Mouse (Mus musculus) c-Kit-negative CD71-positive TER-119-positive erythroid progenitor cells, embryonic 14.5 days (primary cell): Measurements from ENCODE around the gene Ptges3l.
"Not testable (repeated sequence)": the region's sequence is repeated elsewhere in the genome, so short reads cannot be mapped to it uniquely, and the experiment has no call there.

ENCODE experiments used
- DNase-seq: peaks from one replicate; pipeline ENCODE4 v3.0.0-alpha.2; 2013; ENCODE audit warnings: low read depth, low spot score

Gene Ptges3l

DNA sequence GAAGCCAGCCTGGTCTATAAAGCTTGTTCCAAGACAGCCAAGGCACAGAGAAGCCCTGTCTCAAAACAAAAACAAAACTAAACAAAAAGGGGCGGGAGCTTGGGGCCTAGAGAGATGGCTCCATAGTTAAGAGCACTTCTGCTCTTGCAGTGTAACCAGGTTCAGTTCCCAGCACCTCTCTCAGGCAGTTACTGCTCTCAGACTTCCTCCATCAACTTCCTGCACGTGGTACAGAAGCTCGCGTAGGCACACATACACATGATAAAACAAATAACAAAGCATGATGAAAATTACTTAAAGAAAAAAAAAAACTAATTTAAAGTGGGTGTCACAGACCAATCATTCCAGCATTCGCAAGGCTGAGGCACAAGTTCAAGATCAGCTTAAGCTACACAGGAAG lies 5.0 kb downstream of the Ptges3l start:
- no peak for DNase-seq

DNA sequence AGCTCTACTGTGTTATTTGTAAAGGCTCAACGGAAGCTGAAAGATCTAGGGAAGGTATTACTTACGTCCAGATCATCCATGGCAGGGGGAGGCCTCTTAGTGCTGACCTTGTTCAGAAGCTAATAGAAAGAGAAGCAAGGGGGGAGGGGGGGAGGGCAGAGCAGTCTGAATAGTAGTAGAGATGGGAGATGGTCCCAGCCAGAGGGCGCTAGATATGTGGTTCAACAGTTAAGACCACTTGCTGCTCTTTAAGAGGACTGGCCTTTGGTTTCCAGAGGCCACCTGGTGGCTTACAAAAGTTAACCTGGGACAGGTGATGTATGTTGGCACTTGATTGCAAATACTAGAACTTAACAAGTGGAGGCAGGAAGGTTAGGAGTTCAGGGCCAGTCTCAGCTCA lies 5.5 kb downstream of the Ptges3l start:
- no peak for DNase-seq

DNA sequence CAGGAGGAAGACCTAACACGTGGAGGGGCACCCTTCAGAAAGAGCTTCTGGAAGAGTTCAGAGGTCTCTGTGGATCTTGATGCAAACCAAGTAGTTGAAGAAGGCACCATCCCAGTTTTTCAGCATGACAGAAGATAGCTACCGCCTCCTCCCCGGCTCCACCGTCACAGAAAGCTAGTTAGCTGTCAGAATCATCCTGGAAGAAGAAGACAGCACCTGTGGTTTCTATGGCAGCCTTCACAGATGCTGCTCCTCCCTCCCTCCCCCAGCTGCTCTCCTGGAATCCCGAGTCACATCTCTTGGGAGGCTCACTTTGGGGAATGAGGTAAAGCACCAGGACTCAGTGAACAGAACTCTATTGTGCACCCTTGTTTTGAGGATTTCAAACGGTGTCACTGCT lies 6.1 kb downstream of the Ptges3l start:
- no peak for DNase-seq

DNA sequence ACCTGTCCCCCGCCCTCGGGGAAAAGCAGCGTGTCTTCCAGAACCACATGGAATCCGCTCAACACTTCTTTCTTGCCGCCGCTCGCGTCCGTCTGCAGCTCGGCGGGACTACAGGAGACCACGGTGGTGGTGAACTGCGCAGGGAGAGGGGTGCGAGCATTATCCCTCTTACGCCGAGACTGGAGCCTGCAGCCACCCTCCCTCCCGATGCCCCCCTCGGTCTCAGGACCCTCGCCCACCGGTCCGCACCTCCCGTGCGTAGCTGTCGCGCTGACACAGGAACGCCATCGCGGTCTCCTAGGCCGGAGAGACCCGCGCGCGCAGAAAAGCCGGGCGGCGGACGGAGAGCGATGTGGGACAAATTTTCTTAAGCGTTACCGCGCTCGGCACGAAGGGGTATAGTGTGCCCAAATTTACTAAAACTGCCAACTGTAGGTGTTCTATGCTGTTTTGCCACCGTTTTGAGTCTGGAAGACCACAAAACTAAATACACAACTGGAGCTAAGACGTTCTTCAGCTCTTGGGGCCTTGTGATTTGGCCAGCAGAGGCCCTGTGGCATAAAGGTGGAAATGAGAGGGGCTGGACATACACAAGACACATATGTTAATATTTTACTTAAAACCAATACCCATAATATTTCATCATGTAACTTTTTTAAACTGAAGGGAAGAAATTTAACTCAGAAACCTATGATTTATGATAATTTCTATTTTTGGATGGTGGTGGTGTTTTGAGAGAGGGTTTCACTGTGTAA lies 7.9 kb downstream of the Ptges3l start, which contains the start of gene Aarsd1:
TSS of gene Aarsd1 (minus strand) at position 515 of the 755 bp plus-strand sequence.
- peak; percentile 73 for DNase-seq

DNA sequence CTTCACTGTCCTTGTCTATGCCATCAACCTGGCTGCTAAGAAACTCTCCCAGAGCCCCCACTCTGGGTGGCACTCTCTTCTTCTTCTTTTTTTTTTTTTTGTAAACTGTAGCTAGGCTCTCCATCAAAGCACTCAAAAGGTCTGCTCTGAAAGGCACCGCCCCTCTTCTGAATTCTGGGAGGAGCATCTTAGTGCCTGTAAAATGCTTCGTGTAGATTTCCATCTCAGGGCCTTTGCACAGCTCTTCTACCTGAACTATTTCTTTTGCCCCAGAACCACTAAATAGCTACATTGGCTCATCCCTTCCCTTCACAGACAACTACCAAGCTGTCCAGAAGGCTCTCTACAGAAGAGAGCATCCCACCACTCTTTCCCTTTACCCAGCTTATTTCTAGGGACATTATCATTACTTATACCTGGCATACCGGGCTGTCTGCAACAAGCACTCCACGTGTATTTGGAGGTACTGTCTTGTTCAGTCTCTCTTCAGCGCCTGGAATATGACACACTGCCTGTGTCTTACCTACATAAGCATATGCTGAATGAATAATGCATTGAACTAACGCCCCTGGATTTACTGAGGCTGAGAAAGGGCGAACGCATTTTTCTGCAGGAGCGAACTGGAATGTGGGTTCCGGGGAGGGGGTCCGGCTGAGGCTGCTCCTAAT lies 8.6 kb downstream of the Ptges3l start:
- peak; percentile 50 for DNase-seq

DNA sequence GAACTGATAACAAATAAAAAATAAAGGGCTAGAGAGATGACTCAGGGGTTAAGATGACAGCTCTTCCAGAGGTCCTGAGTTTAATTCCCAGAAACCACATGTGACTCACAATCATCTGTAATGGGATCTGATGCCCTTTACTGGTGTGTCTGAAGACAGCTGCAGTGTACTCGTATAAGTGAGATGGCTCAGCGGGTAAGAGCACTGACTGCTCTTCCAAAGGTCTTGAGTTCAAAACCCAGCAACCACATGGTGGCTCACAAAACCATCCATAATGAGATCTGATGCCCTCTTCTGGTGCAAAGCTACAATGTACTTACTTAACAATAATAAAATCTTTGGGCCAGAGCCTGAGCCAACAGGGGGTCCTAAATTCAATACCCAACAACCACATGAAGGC lies 9.8 kb downstream of the Ptges3l start:
- no peak for DNase-seq

DNA sequence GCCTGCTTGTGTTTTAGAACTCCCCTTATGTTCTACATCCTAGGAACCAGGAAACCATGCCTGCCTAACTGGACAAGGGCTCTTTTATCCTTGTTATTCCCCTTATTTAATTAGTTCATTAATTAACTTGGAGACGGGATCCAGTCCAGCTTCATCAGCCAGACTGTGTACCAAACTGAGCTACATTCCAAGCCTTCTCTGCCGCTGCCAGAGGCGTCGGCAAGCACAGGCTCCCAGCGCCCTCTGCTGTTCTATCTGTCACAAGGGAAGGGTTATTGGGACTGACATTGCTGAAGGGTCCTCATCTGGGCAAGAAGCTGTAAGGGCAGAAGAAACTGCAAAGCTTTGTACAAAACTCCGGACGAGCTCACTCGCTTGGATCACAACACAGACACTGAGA lies 30.0 kb downstream of the Ptges3l start:
- DNase-seq, result peak; percentile 29

DNA sequence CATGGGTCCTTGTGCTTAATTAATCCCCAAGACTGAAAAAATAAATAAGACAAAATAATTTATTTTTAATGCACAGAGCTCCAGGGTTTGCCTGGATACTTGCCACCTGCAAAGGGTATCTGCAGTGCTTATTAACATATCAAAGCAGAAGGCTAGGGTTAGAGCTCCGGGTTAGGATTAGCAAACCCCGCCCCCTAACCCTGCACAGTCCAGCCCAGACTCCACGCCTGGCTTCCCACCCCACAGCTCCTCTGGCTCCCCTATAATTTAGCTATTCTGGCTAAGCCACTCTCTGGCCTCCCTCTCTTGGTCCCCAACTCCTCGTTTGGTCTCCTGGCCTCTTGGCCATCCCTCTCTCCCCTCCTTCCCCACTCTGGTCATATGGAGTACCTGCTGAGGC lies 43.3 kb downstream of the Ptges3l start:
- DNase-seq, result no peak

DNA sequence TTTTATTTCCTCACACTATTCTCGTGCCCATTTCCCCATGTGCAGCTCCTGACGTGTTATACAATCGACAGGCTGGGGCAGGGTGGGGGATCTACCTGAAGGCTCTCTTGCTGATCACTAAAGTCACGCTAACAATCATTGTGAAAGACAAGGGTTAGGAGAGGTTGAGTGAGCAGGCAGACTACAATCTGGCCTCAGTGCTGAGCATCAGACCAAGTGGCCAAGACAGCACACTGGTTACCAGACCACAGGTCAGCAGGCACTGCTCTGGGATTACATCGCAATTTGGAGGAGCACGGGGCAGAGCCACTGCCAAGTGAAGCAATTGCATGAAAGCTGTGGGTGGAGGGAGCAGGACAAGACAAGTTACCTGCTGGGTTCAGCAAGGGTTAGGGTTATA lies 46.2 kb downstream of the Ptges3l start:
- DNase-seq, result no peak

DNA sequence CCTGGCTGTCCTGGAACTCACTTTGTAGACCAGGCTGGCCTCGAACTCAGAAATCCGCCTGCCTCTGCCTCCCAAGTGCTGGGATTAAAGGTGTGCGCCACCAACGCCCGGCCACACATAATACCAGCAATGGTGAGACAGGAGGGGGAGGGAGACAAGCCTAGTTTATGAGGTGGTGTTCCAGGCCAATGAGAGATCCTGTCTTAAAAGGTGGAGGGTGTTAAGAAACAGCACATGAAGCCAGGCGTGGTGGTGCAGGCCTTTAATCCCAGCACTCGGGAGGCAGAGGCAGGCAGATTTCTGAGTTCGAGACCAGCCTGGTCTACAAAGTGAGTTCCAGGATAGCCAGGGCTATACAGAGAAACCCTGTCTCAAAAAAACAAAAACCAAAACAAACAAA lies 46.9 kb downstream of the Ptges3l start:
- DNase-seq, result not testable (repeated sequence)

DNA sequence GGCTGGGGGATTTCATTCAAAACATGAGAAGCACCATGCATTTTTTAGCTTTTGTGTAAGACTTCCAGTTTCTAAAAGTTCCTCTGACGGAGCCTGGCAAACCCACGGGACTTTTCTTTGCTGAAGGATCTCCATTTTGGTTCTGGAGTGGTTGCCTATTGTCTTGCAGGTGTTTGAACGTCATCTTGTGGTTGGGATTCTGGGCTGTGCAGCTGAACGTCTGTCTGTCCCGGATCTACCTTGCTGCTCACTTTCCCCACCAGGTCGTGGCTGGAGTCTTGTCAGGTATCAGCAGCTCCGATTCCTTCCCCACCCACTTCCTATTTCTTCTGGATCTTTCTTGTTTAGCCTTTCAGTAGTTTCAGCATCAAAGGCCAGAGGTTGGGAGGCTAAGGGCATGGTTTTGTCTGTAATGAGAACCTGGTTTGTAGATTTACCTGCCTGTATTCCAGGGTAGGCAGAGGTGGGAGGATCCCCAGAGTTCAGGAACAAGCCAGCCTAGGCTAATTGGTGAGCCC lies 50.7 kb downstream of the Ptges3l start:
- DNase-seq, result no peak

DNA sequence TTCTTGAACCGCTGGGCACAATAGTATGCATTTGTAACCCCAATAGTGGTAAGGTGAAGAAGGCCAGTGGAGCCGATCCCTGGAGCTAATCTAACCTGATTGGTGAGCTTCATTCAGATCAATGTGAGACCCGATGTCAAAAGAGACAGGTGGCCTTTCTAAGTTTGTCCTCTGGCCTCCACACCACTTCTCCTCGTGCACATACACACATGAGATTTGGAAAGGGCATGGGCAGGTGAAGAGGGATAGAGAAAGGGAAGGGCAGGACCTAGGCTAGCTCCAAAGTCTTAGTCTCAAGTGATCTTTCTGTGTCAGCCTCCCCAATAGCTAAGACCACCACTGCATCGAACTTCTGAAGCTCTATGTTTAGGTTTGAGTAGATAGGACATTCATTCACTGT lies 55.0 kb downstream of the Ptges3l start:
- no peak for DNase-seq
